Mouse (Mus musculus): ENCODE measurements around the gene Ahdc1. TPM values are rescaled to one million over a fixed set of nuclear protein-coding genes. Genes with fewer than 3 reads are reported as not detected.

Ahdc1 gene
- polyA plus RNA-seq, 1 experiment from 2014 or later: 5.3 TPM

Other genes starting within 250 kb of the Ahdc1 start
- gene Rpa2, start 242.9 kb upstream of the Ahdc1 start, polyA plus RNA-seq (2015; fragmentation: Nextera tagmentation; extraction: Ambion mirVana): 66.7 and 76.0 TPM in 2 replicates
- 1.7 TPM in 2 replicates for gene Themis2, start 214.9 kb upstream of the Ahdc1 start, polyA plus RNA-seq (2015; fragmentation: Nextera tagmentation; extraction: Ambion mirVana)
- gene Ppp1r8, start 168.1 kb upstream of the Ahdc1 start, polyA plus RNA-seq (2015; fragmentation: Nextera tagmentation; extraction: Ambion mirVana): 50.8 and 60.2 TPM in 2 replicates
- gene Stx12, start 126.8 kb upstream of the Ahdc1 start, polyA plus RNA-seq (2015; fragmentation: Nextera tagmentation; extraction: Ambion mirVana): 54.3 and 55.0 TPM in 2 replicates
- 40.5 and 45.6 TPM in 2 replicates for gene Fam76a, start 88.7 kb upstream of the Ahdc1 start, polyA plus RNA-seq (2015; fragmentation: Nextera tagmentation; extraction: Ambion mirVana)
- gene Fgr, start 37.2 kb upstream of the Ahdc1 start, polyA plus RNA-seq (2015; fragmentation: Nextera tagmentation; extraction: Ambion mirVana): 3.1 and 3.5 TPM in 2 replicates
- gene Wasf2, start 119.2 kb downstream of the Ahdc1 start, polyA plus RNA-seq (2015; fragmentation: Nextera tagmentation; extraction: Ambion mirVana): 76.9 and 81.9 TPM in 2 replicates
- gene Cd164l2, start 200.9 kb downstream of the Ahdc1 start, polyA plus RNA-seq (2015; fragmentation: Nextera tagmentation; extraction: Ambion mirVana): 1.6 and 2.0 TPM in 2 replicates
- gene Gpr3, start 201.3 kb downstream of the Ahdc1 start, polyA plus RNA-seq (2015; fragmentation: Nextera tagmentation; extraction: Ambion mirVana): 0.05 and 0.24 TPM in 2 replicates
- gene Map3k6, start 229.6 kb downstream of the Ahdc1 start, polyA plus RNA-seq (2015; fragmentation: Nextera tagmentation; extraction: Ambion mirVana): 2.4 and 2.8 TPM in 2 replicates

Data from intestine, embryonic 16.5 days (tissue).